Mouse (Mus musculus): ENCODE results near the gene Pde1b. TPM values are rescaled to one million over a fixed set of nuclear protein-coding genes. Genes with fewer than 3 reads are reported as not detected.

Gene Pde1b
- polyA plus RNA-seq (2017; shearing (Covaris generic)), result 9.4 TPM

DNA sequence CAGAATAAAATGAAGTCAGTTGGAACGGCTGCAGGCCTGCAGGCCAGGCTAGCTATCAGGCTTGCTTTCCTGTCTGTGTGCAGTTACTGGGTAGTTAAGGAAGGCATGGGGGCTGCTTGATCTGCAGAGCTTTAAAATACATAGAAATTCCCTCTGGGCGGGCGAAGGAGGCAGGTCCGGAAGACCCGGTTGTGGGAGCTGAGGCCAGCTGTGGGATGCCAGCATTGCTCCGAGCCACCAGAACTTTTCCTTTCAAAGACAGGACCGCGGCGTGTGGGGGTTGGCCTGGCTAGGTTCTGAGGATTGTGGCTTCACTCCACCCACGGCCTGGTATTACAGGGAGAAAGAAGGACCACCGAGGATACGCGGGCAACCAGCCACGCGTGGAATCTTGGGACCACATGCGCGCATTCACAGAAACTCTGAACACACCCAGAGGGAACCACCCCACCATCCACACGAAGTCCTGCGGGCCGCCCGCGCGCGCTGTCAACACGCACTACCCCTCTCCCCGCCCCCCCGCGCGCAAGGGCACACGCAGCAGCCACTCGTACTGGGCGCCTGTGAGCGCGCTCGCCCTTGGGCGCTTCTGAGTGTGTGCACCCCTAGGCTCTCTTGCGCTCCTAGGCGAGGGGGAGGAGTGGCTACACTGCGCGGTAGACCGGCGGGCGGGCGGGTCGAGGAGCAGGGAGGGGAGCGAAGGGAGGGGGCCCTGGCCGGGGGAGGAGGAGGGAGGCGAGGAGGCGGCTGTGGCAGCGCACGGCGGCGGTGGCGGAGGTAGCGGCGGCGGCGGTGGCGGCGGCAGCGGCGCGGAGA, at the start of gene Pde1b:
Gene Pde1b, plus strand, starts transcription at position 600 of the 816 bp plus-strand sequence.

DNA sequence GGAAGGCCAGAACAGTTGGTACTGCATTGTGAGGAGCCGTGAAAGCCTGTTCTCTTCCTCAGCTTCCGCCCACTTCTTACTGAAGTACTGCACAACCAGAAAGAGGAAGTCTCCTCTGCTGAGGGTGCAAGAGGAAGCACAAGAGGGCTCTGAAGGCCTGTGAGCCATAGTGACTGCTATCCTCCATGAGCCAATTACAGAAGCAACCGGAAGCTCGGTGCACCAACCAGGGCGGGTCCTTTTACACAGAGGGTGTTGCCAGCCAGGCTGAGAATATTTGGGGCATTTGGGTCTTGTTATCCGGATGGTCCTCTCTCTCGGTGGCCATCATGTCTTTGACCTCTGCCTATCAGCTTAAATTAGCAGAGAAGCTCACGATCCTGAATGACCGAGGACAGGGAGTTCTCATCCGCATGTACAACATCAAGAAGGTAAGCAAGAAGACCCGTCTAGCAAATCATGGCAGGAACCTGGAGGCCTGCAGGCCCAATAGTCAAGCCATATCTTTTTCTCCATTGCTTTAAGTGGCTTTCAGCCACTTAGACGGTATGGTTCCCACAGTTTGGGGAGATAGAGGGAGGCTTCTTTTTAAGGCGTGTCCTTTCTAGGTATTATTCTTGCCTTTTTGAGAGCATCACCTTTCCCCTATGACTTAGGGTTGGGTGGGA, 49.1 kb upstream of the Pde1b start, which contains the start of gene Nckap1l:
Gene Nckap1l, plus strand, starts transcription at position 244 of the 668 bp plus-strand sequence.

GRCm38 (mm10) chr15:103537822-103538213, 35.0 kb downstream of the Pde1b start, which contains the start of gene Ppp1r1a:
TSS of gene Ppp1r1a (minus strand) at chr15:103538003.

GRCm38 (mm10) chr15:103564981-103565380, 62.1 kb downstream of the Pde1b start, which contains the start of gene Glycam1:
TSS of gene Glycam1 (minus strand) at chr15:103565081.

Other genes starting within 250 kb of the Pde1b start
- gene Nfe2, start 244.6 kb upstream of the Pde1b start, polyA plus RNA-seq (2017; shearing (Covaris generic)), result not detected
- 122 TPM for gene Copz1, start 230.3 kb upstream of the Pde1b start, polyA plus RNA-seq (2017; shearing (Covaris generic))
- not detected for gene Gpr84, start 192.4 kb upstream of the Pde1b start, polyA plus RNA-seq (2017; shearing (Covaris generic))
- gene Zfp385a, start 162.9 kb upstream of the Pde1b start, polyA plus RNA-seq (2017; shearing (Covaris generic)), result not detected
- 2.6 TPM for gene Itga5, start 136.3 kb upstream of the Pde1b start, polyA plus RNA-seq (2017; shearing (Covaris generic))
- gene Gtsf1, start 72.6 kb upstream of the Pde1b start, polyA plus RNA-seq (2017; shearing (Covaris generic)), result not detected
- not detected for gene Gtsf2, start 54.6 kb upstream of the Pde1b start, polyA plus RNA-seq (2017; shearing (Covaris generic))
- 128 TPM for gene Nckap1l, start 49.2 kb upstream of the Pde1b start, polyA plus RNA-seq (2017; shearing (Covaris generic))
- not detected for gene Ppp1r1a, start 35.0 kb downstream of the Pde1b start, polyA plus RNA-seq (2017; shearing (Covaris generic))
- gene Glycam1, start 62.0 kb downstream of the Pde1b start, polyA plus RNA-seq (2017; shearing (Covaris generic)), result not detected

All from naive thymus-derived CD4-positive, alpha-beta T cell, adult 5 months (primary cell).